Mouse (Mus musculus): ENCODE results near the gene Ppm1h. TPM values are rescaled to one million over a fixed set of nuclear protein-coding genes. Genes with fewer than 3 reads are reported as not detected.

Ppm1h gene
- polyA plus RNA-seq, 1 experiment from 2014 or later = 19.8 TPM

DNA sequence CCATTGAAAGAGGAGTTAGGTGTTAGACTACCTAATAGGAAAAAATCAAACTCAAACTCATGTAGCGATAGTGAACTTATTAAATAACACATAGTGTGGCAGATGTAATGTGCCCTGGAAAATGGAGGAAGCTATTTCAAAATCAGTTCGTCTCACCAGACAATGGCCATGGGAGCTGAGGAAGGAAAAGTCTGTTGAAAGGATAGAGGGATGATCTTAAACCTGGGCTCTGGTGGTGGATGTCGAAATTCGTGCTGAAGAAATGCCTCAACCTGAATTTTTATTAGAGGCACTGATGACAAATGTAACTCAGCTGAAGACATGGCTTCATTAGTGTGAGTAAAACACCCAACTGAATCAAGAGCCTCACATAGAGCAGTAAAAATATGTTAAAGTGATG, 6.5 kb upstream of the Ppm1h start:
- H3K4me3 ChIP-seq (replicated peaks; ENCODE audit: low read depth, low read length) = no peak overlapping the region
- WGBS = 91% methylated on average over 4 of the region's 4 CpGs
- H3K4me1 ChIP-seq (ENCODE audit: control insufficient read depth, insufficient read depth, low read length) = no peaks in the 10 kb centered on the region
- ATAC-seq (ENCODE audit: low FRiP score, low TSS enrichment) (no peak), DNase-seq (no peak)
- H3K9me3 ChIP-seq (ENCODE audit: control insufficient read depth, low read length) = no peaks in the 10 kb centered on the region
- H3K4me2 ChIP-seq (ENCODE audit: low read length) = no peak overlapping the region
- H3K36me3 ChIP-seq (ENCODE audit: control insufficient read depth, insufficient read depth, low read length) = no peaks in the 10 kb centered on the region
- H3K9ac ChIP-seq (replicated peaks; ENCODE audit: low read length) = no peak overlapping the region
- no peak overlapping the region for H3K27ac ChIP-seq (replicated peaks; ENCODE audit: low read depth, low read length)
- no peaks in the 10 kb centered on the region for H3K27me3 ChIP-seq (ENCODE audit: control insufficient read depth, insufficient read depth, low read length)

DNA sequence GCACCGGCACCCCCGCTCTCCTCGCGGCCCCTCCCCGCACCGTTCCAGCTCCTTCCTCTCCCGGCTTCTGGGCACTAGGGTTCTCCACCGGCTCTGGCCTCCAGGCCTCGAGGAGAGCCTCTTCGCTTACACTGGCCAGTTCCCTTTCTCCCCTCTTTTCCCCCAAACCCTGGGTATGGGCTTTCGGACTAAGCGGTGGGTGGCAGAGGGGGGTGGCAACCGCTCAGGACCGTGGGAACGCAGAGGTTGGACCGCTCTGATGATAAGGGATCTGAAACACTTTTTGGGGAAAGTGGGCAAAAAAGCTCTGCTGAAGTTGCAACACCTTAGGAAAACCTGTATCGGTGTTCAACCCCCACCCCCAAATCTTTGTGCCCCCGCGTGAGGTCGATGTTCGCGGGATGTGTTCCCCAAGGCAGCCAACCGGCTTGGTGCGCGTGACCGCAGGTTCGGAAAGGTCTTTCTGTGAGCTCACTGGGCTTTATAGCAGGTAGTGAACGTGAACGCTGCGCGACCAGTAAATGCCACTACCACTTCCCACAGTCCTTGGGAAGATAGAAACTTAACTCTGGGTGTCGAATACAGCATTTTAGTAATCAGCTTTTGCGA, 979 bp downstream of the Ppm1h start:
- under 1% methylated on average over 33 of the region's 33 CpGs for WGBS
- no peaks in the 10 kb centered on the region for H3K9me3 ChIP-seq (ENCODE audit: control insufficient read depth, low read length)
- ATAC-seq (ENCODE audit: low FRiP score, low TSS enrichment) = no peak; the same call in 1 of the 2 replicates

DNA sequence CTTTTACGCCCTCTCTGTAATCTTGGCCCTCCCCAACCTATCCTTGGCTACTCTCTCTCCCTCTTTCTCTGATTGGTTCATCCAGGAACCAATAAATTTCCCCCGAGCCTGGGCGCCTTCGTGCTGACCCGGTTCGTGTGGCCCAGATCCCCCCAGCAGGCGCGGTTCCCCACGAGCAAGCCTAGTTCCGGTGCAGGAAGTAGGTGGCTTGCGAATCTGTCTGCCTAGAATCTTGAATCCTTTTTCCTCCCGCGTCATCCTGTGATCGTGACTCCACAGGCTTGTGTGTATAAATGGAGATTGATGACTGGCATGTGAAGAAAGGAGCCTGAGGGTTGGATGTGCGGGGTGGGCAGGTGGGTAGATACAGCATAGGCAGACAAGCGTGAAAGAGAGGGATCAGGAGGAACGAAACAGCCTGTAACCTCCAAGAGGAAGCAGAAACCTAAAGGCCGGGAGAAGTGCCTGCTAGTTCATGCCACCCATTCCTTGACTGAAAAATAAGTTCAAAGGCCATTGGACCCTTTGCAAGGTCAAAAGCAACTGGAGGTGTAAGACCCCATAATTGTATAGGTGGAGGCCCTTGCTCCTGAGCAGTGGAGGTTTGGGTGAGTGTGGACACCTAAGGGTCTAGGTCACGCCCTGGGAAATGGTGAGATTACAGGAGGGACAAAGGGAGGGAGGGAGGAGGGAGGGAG, 2.0 kb downstream of the Ppm1h start:
- H3K4me3 ChIP-seq (replicated peaks; ENCODE audit: low read depth, low read length) = peak overlapping the region; percentile 77
- H3K4me1 ChIP-seq (ENCODE audit: control insufficient read depth, insufficient read depth, low read length) = no peaks in the 10 kb centered on the region
- H3K4me2 ChIP-seq (ENCODE audit: low read length) = peak overlapping the region; percentile 92
- no peaks in the 10 kb centered on the region for H3K36me3 ChIP-seq (ENCODE audit: control insufficient read depth, insufficient read depth, low read length)
- H3K27me3 ChIP-seq (ENCODE audit: control insufficient read depth, insufficient read depth, low read length) = no peaks in the 10 kb centered on the region
- 0 out of 2 replicates have a peak overlapping the region, but pooled peaks have one; percentile 27 for H3K27ac ChIP-seq (replicated peaks; ENCODE audit: low read depth, low read length)
- WGBS = 1% methylated on average over 19 of the region's 19 CpGs
- DNase-seq = peak; percentile 72
- peak overlapping the region; percentile 90 for H3K9ac ChIP-seq (replicated peaks; ENCODE audit: low read length)
- ATAC-seq (ENCODE audit: low FRiP score, low TSS enrichment) = peak; percentile 25
- no peaks in the 10 kb centered on the region for H3K9me3 ChIP-seq (ENCODE audit: control insufficient read depth, low read length)

More for the DNA sequence above, 979 bp downstream of the Ppm1h start:
- H3K36me3 ChIP-seq (ENCODE audit: control insufficient read depth, insufficient read depth, low read length) = no peaks in the 10 kb centered on the region
- peak overlapping the region; percentile 90 for H3K9ac ChIP-seq (replicated peaks; ENCODE audit: low read length)
- H3K27ac ChIP-seq (replicated peaks; ENCODE audit: low read depth, low read length) = peak overlapping the region; percentile 88
- H3K4me1 ChIP-seq (ENCODE audit: control insufficient read depth, insufficient read depth, low read length) = no peaks in the 10 kb centered on the region
- H3K4me3 ChIP-seq (replicated peaks; ENCODE audit: low read depth, low read length) = peak overlapping the region; percentile 77
- peak; percentile 62 for DNase-seq
- peak overlapping the region; percentile 92 for H3K4me2 ChIP-seq (ENCODE audit: low read length)
- H3K27me3 ChIP-seq (ENCODE audit: control insufficient read depth, insufficient read depth, low read length) = no peaks in the 10 kb centered on the region

DNA sequence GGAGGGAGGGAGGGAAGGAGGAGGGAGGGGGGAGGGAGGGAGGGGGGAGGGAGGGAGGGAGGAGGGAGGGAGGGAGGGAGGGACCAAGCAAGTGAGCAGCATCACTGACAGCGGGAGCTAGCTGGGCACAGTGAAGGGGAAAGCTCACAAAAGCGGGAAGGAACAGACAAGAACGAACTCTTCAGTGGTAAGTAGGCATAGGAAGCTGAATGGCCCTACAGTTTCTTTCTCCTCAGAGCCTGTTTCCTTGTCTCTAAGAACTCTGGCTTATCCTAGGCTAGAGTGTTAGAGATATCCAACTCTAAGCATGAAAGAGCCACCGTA, 2.5 kb downstream of the Ppm1h start:
- Histone ChIP-seq H3K4me2 (ENCODE audit: low read length) (peak overlapping the region; percentile 23; the same call in 1 of the 2 replicates), H3K27me3 (ENCODE audit: control insufficient read depth, insufficient read depth, low read length) (no peaks in the 10 kb centered on the region), H3K27ac (replicated peaks; ENCODE audit: low read depth, low read length) (no peak overlapping the region), H3K9me3 (ENCODE audit: control insufficient read depth, low read length) (no peaks in the 10 kb centered on the region), H3K4me1 (ENCODE audit: control insufficient read depth, insufficient read depth, low read length) (no peaks in the 10 kb centered on the region), H3K4me3 (replicated peaks; ENCODE audit: low read depth, low read length) (no peak overlapping the region), H3K9ac (replicated peaks; ENCODE audit: low read length) (no peak overlapping the region), H3K36me3 (ENCODE audit: control insufficient read depth, insufficient read depth, low read length) (no peaks in the 10 kb centered on the region)
- peak; percentile 30 for DNase-seq
- ATAC-seq (ENCODE audit: low FRiP score, low TSS enrichment) = no peak
- WGBS = 19% methylated on average over 4 of the region's 4 CpGs

DNA sequence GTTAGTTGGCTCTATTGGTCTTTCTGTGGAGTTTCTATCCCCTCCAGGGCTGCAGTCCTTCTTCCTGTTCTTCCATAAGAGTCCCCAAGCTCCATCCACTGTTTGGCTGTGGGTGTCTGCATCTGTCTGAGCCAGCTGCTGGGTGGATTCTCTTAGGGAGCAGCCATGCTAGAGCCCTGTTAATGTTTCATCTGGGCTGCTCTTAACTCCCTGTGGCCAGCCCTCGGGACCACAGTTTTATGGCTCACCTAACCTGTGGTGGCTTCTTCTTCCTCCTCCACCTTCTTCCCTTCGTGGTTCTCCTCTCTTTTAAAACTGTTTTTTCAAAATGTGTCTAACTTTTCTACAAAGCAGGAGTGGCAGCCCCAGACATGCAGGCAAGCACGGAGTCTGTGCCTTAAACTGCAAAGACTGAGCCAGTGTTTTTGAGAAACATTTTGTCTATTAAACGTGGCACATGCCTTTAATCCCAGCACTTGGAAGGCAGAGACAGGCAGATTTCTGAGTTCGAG, 5.3 kb downstream of the Ppm1h start:
- 85% methylated on average over 5 of the region's 5 CpGs for WGBS
- no peak overlapping the region for H3K4me3 ChIP-seq (replicated peaks; ENCODE audit: low read depth, low read length)
- no peak for ATAC-seq (ENCODE audit: low FRiP score, low TSS enrichment)

DNA sequence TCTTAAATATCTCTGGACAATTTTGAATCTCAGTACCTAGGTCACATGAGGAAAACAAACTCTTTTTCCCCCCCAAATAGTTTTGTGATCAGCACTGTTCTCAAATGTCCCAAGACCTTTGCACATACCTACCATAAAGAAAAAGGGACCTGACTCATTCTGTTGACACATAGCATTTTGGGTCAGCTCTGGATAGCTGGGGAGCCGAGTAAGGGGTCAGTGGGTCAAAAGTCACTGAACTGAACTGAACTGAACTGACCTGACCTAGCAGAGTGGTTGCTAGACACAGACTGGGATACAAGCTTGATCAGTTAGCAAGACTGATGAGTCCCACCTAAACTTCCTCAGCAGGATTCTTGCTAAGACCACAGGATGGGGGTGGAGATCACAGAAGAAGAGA, 6.7 kb downstream of the Ppm1h start:
- H3K9me3 ChIP-seq (ENCODE audit: control insufficient read depth, low read length) = no peaks in the 10 kb centered on the region
- H3K27me3 ChIP-seq (ENCODE audit: control insufficient read depth, insufficient read depth, low read length) = no peaks in the 10 kb centered on the region
- whole genome bisulfite sequencing = 63% methylated on average over 1 of the region's 1 CpGs
- no peak overlapping the region for H3K9ac ChIP-seq (replicated peaks; ENCODE audit: low read length)
- no peak overlapping the region for H3K27ac ChIP-seq (replicated peaks; ENCODE audit: low read depth, low read length)
- H3K4me2 ChIP-seq (ENCODE audit: low read length) = no peak overlapping the region
- H3K36me3 ChIP-seq (ENCODE audit: control insufficient read depth, insufficient read depth, low read length) = no peaks in the 10 kb centered on the region
- no peak for ATAC-seq (ENCODE audit: low FRiP score, low TSS enrichment)
- no peaks in the 10 kb centered on the region for H3K4me1 ChIP-seq (ENCODE audit: control insufficient read depth, insufficient read depth, low read length)
- no peak overlapping the region for H3K4me3 ChIP-seq (replicated peaks; ENCODE audit: low read depth, low read length)
- no peak for DNase-seq

More for the DNA sequence above, 5.3 kb downstream of the Ppm1h start:
- Histone ChIP-seq H3K36me3 (ENCODE audit: control insufficient read depth, insufficient read depth, low read length) (no peaks in the 10 kb centered on the region), H3K9ac (replicated peaks; ENCODE audit: low read length) (no peak overlapping the region), H3K9me3 (ENCODE audit: control insufficient read depth, low read length) (no peaks in the 10 kb centered on the region), H3K27ac (replicated peaks; ENCODE audit: low read depth, low read length) (no peak overlapping the region), H3K27me3 (ENCODE audit: control insufficient read depth, insufficient read depth, low read length) (no peaks in the 10 kb centered on the region), H3K4me1 (ENCODE audit: control insufficient read depth, insufficient read depth, low read length) (no peaks in the 10 kb centered on the region), H3K4me2 (ENCODE audit: low read length) (no peak overlapping the region)
- DNase-seq = no peak

DNA sequence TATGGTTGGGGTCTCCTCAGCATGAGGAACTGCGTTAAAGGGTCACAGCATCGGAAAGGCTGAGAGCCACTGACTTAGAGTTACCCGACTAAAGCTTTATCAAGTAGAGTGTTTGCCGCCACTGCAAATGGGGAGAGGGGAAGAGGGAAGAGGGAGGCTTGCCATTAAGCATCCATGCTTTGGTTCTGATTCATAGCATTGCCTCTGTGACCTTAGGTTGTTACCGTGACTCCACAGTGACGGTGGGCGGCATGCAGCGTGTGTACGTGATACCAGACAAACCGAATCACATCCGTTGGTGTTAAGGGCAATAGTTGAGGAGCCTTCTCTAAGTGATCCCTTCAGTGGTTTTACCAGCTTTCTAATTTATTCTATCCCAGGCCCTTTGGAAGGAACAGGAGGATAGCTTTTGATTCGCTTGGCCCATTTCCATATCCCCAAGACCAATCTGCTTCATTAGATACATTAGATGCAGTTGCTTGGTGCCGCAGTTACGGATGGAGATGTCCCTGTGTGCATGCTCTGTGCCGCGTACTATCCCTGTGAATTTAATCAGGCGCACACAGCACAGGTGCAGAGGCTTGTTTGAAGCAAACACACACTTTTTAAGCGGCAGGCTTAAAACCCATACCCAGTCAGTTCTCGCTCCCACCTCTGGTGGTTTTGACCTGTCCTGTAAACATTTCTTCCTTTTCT, 7.4 kb downstream of the Ppm1h start:
- H3K36me3 ChIP-seq (ENCODE audit: control insufficient read depth, insufficient read depth, low read length) = no peaks in the 10 kb centered on the region
- H3K4me2 ChIP-seq (ENCODE audit: low read length) = no peak overlapping the region
- no peak overlapping the region for H3K4me3 ChIP-seq (replicated peaks; ENCODE audit: low read depth, low read length)
- H3K4me1 ChIP-seq (ENCODE audit: control insufficient read depth, insufficient read depth, low read length) = no peaks in the 10 kb centered on the region
- DNase-seq (no peak), ATAC-seq (ENCODE audit: low FRiP score, low TSS enrichment) (no peak)
- H3K9ac ChIP-seq (replicated peaks; ENCODE audit: low read length) = no peak overlapping the region
- 84% methylated on average over 19 of the region's 19 CpGs for WGBS
- no peaks in the 10 kb centered on the region for H3K27me3 ChIP-seq (ENCODE audit: control insufficient read depth, insufficient read depth, low read length)
- no peaks in the 10 kb centered on the region for H3K9me3 ChIP-seq (ENCODE audit: control insufficient read depth, low read length)
- no peak overlapping the region for H3K27ac ChIP-seq (replicated peaks; ENCODE audit: low read depth, low read length)

DNA sequence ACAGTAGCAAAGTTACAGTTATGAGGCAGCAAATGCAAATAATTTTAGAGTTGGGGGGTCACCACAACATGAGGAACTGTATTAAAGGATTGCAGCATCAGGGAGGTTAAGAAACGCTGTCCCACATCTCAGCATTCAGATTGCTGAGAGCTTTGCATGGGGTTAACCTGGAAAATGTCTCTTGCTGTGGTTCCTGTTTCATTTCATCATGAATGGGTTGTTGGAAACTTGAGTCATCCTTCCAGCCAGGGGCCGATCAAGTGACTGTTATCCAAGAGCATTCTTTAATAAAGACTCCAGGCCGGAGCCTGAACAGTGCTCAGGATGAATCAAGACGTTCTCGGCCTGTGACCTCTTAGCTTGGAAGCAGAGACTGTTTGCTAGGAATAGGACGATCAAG, 12.1 kb downstream of the Ppm1h start:
- H3K9me3 ChIP-seq (ENCODE audit: control insufficient read depth, low read length) = no peaks in the 10 kb centered on the region
- H3K9ac ChIP-seq (replicated peaks; ENCODE audit: low read length) = no peak overlapping the region
- no peak for DNase-seq
- no peak overlapping the region for H3K4me2 ChIP-seq (ENCODE audit: low read length)
- no peak for ATAC-seq (ENCODE audit: low FRiP score, low TSS enrichment)
- no peaks in the 10 kb centered on the region for H3K36me3 ChIP-seq (ENCODE audit: control insufficient read depth, insufficient read depth, low read length)
- H3K4me1 ChIP-seq (ENCODE audit: control insufficient read depth, insufficient read depth, low read length) = peaks cover 7% of the 10 kb centered on the region; the same call in 1 of the 2 replicates
- 87% methylated on average over 6 of the region's 6 CpGs for WGBS
- H3K4me3 ChIP-seq (replicated peaks; ENCODE audit: low read depth, low read length) = no peak overlapping the region
- no peak overlapping the region for H3K27ac ChIP-seq (replicated peaks; ENCODE audit: low read depth, low read length)
- no peaks in the 10 kb centered on the region for H3K27me3 ChIP-seq (ENCODE audit: control insufficient read depth, insufficient read depth, low read length)
